Mouse (Mus musculus): ENCODE measurements at regions not wholly inside any gene's neighbourhood (a gene's known extent, or its start where the extent isn't known, plus 50 kb on each side); places are given as distances from the start of the nearest gene placed in this dataset.

- no peak for DNase-seq (ENCODE audit: low read depth, low spot score)
- Histone ChIP-seq H3K36me3 (ENCODE audit: control insufficient read depth in 1 of 2, insufficient read depth in 2 of 2, low read length in 2 of 2) (no peaks in the 10 kb centered on the region), H3K27me3 (ENCODE audit: control insufficient read depth in 1 of 2, insufficient read depth in 2 of 2, low read length in 2 of 2) (no peaks in the 10 kb centered on the region), H3K9ac (ENCODE audit: control insufficient read depth, low read depth, low read length, poor library complexity, severe bottlenecking) (no peak overlapping the region), H3K27ac (ENCODE audit: control insufficient read depth, low read depth, low read length) (no peak overlapping the region), H3K4me3 (ENCODE audit: control insufficient read depth in 1 of 2, insufficient read depth in 1 of 2, low read depth in 2 of 2, low read length in 2 of 2) (no peak overlapping the region), H3K4me1 (ENCODE audit: control insufficient read depth in 1 of 2, insufficient read depth in 2 of 2, low read length in 2 of 2) (no peaks in the 10 kb centered on the region), H3K9me3 (replicated peaks; ENCODE audit: insufficient read depth, low read length) (no peaks in the 10 kb centered on the region), H3K79me2 (ENCODE audit: control insufficient read depth, insufficient read depth, low read length, poor library complexity) (no peaks in the 10 kb centered on the region)
- no peak for TF ChIP-seq GABPA (IDR thresholded peaks at IDR 0.05; ENCODE audit: low read depth, low read length)
- TF ChIP-seq POLR2AphosphoS2 (IDR thresholded peaks at IDR 0.05; ENCODE audit: low read length) = no peak
- TF ChIP-seq NRF1 (IDR thresholded peaks at IDR 0.05; ENCODE audit: insufficient read depth, low read depth, low read length, poor library complexity, severe bottlenecking) = no peak
- no peak for TF ChIP-seq MEF2A (IDR thresholded peaks at IDR 0.05; ENCODE audit: extremely low read depth, insufficient replicate concordance, low read depth, low read length, poor library complexity, severe bottlenecking)
- TF ChIP-seq USF2 (IDR thresholded peaks at IDR 0.05; ENCODE audit: borderline replicate concordance in 1 of 2, insufficient read depth in 1 of 2, low read depth in 1 of 2, low read length in 2 of 2) = no peak
- no peak for TF ChIP-seq TAL1 (IDR thresholded peaks at IDR 0.05; ENCODE audit: low read length)
- TF ChIP-seq TBP (IDR thresholded peaks at IDR 0.05; ENCODE audit: low read depth, low read length) = no peak
- no peak for TF ChIP-seq MAFK (IDR thresholded peaks at IDR 0.05; ENCODE audit: borderline replicate concordance, low read depth, low read length)
Measured at GRCm38 (mm10) chr16:12699557-12699956, 409.9 kb upstream of the Ercc4 start.

GRCm38 (mm10) chr16:12700088-12700487, 409.4 kb upstream of the Ercc4 start:
- Histone ChIP-seq H3K9me3 (replicated peaks; ENCODE audit: insufficient read depth, low read length) (no peaks in the 10 kb centered on the region), H3K36me3 (ENCODE audit: control insufficient read depth in 1 of 2, insufficient read depth in 2 of 2, low read length in 2 of 2) (no peaks in the 10 kb centered on the region), H3K4me1 (ENCODE audit: control insufficient read depth in 1 of 2, insufficient read depth in 2 of 2, low read length in 2 of 2) (no peaks in the 10 kb centered on the region), H3K79me2 (ENCODE audit: control insufficient read depth, insufficient read depth, low read length, poor library complexity) (no peaks in the 10 kb centered on the region), H3K27me3 (ENCODE audit: control insufficient read depth in 1 of 2, insufficient read depth in 2 of 2, low read length in 2 of 2) (no peaks in the 10 kb centered on the region), H3K27ac (ENCODE audit: control insufficient read depth, low read depth, low read length) (no peak overlapping the region), H3K9ac (ENCODE audit: control insufficient read depth, low read depth, low read length, poor library complexity, severe bottlenecking) (no peak overlapping the region), H3K4me3 (ENCODE audit: control insufficient read depth in 1 of 2, insufficient read depth in 1 of 2, low read depth in 2 of 2, low read length in 2 of 2) (no peak overlapping the region)
- no peak for DNase-seq (ENCODE audit: low read depth, low spot score)
- no peak for TF ChIP-seq MXI1 (IDR thresholded peaks at IDR 0.05; ENCODE audit: low read depth, low read length)

- Histone ChIP-seq H3K27ac (ENCODE audit: control insufficient read depth, low read depth, low read length) (no peak overlapping the region), H3K36me3 (ENCODE audit: control insufficient read depth in 1 of 2, insufficient read depth in 2 of 2, low read length in 2 of 2) (no peaks in the 10 kb centered on the region), H3K27me3 (ENCODE audit: control insufficient read depth in 1 of 2, insufficient read depth in 2 of 2, low read length in 2 of 2) (no peaks in the 10 kb centered on the region), H3K4me1 (ENCODE audit: control insufficient read depth in 1 of 2, insufficient read depth in 2 of 2, low read length in 2 of 2) (no peaks in the 10 kb centered on the region), H3K79me2 (ENCODE audit: control insufficient read depth, insufficient read depth, low read length, poor library complexity) (no peaks in the 10 kb centered on the region), H3K9me3 (replicated peaks; ENCODE audit: insufficient read depth, low read length) (no peaks in the 10 kb centered on the region), H3K4me3 (ENCODE audit: control insufficient read depth in 1 of 2, insufficient read depth in 1 of 2, low read depth in 2 of 2, low read length in 2 of 2) (no peak overlapping the region), H3K9ac (ENCODE audit: control insufficient read depth, low read depth, low read length, poor library complexity, severe bottlenecking) (no peak overlapping the region)
- DNase-seq (ENCODE audit: low read depth, low spot score) = no peak
- TF ChIP-seq TAL1 (IDR thresholded peaks at IDR 0.05; ENCODE audit: low read length) (no peak), ETS1 (IDR thresholded peaks at IDR 0.05; ENCODE audit: low read depth, low read length) (no peak), MEF2A (IDR thresholded peaks at IDR 0.05; ENCODE audit: extremely low read depth, insufficient replicate concordance, low read depth, low read length, poor library complexity, severe bottlenecking) (no peak)
Measured at GRCm38 (mm10) chr16:12703818-12704590, 405.5 kb upstream of the Ercc4 start.
